Mouse (Mus musculus) Patski (cell line): ENCODE results near the gene Tbl3. TPM values are rescaled to one million over a fixed set of nuclear protein-coding genes. Genes with fewer than 3 reads are reported as not detected.
"Not testable (repeated sequence)": the region's sequence is repeated elsewhere in the genome, so short reads cannot be mapped to it uniquely, and the experiment has no call there.

Experiments
- ATAC-seq: fragments of 100-300 bp; one replicate; pipeline ENCODE4 v1.8.0; 2021
- CTCF ChIA-PET: fragments of 350-600 bp; sonication (Branson Sonifier 250); formaldehyde crosslinking; loops from one replicate; lab custom pipeline; 2022; ENCODE audit warnings: inconsistent platforms; lab: Charles Lee
- POLR2A ChIA-PET: fragments of 350-600 bp; sonication (Branson Sonifier 250); formaldehyde crosslinking; loops from one replicate; lab custom pipeline; 2022; ENCODE audit warnings: antibody characterized with exemption, inconsistent platforms; lab: Charles Lee
- DNase-seq: peaks from one replicate; pipeline ENCODE4 v3.0.0-alpha.2; 2011; ENCODE audit warnings: low read depth, low spot score
- H3K27me3 ChIP-seq: fragments of 371-371 bp; one replicate; pipeline ENCODE4 v1.5.1; 2021
- CTCF ChIP-seq: fragments of 100-300 bp; IDR thresholded peaks from one replicate; pipeline ENCODE4 v1.5.1; 2021
- in situ Hi-C: fragments of 300-500 bp; cut with MboI; formaldehyde crosslinking; loops from 3 replicates; pipeline ENCODE4 v1.11.1; 2018; ENCODE audit warnings: low pct_unique_long_range_greater_than_20kb, mixed read lengths
- polyA plus RNA-seq: library from polyadenylated mRNA; unstranded; gene quantifications from one replicate; pipeline ENCODE4 v1.2.3, GENCODE M21; 2021

The Tbl3 gene
- polyA plus RNA-seq, 1 experiment from 2014 or later: 66.1 TPM

GRCm38 (mm10) chr17:24728184-24728583 is 20.7 kb upstream of the Tbl3 start:
- ChIA-PET POLR2A (interaction anchor here (1.1 kb wide), 1 partner anchor 13 kb away, joined by 3 read pairs; no protein-coding TSS in a partner anchor), CTCF (interaction anchor here (1.4 kb wide), 1 partner anchor 8 kb away, joined by 4 read pairs; the partner anchor contains the start of gene Msrb1)
- no peaks in the 10 kb centered on the region for H3K27me3 ChIP-seq
- DNase-seq (no peak), ATAC-seq (no peak)
- no peak for TF ChIP-seq CTCF
- in situ Hi-C loops: no loop called here

GRCm38 (mm10) chr17:24727618-24728017 is 20.2 kb upstream of the Tbl3 start, which contains the start of gene Rpl3l:
Rpl3l (plus strand) TSS chr17:24727820.
- ATAC-seq (no peak), DNase-seq (no peak)
- no peak for TF ChIP-seq CTCF
- H3K27me3 ChIP-seq: no peaks in the 10 kb centered on the region
- in situ Hi-C loops: no loop called here
- ChIA-PET POLR2A (interaction anchor here (1.1 kb wide), 1 partner anchor 12 kb away, joined by 3 read pairs; no protein-coding TSS in a partner anchor), CTCF (interaction anchor here (1.4 kb wide), 1 partner anchor 9 kb away, joined by 4 read pairs; the partner anchor contains the start of gene Msrb1)

GRCm38 (mm10) chr17:24725637-24726390 is 18.4 kb upstream of the Tbl3 start:
- in situ Hi-C loops: no loop called here
- no peak for TF ChIP-seq CTCF
- H3K27me3 ChIP-seq: no peaks in the 10 kb centered on the region
- DNase-seq: no peak
- ChIA-PET CTCF (interaction anchor here (1.1 to 2.9 kb wide), 2 partner anchors 9 to 36 kb away, joined by 3 to 22 read pairs; partner anchors contain the start of gene Msrb1), POLR2A (interaction anchor here (0.6 kb wide), 1 partner anchor 220 kb away, joined by 3 read pairs; no protein-coding TSS in a partner anchor)
- ATAC-seq: no peak

- in situ Hi-C loops: loop anchor here (5.0 kb wide), 1 partner anchor 1818 kb away; no protein-coding TSS in a partner anchor
These were observed 16.7 kb upstream of the Tbl3 start, which contains the start of gene Ndufb10 for GRCm38 (mm10) chr17:24724184-24724583. Ndufb10 (minus strand) TSS chr17:24724478.

GRCm38 (mm10) chr17:24723881-24724180 is 16.4 kb upstream of the Tbl3 start:
- no peak for ATAC-seq
- H3K27me3 ChIP-seq: no peaks in the 10 kb centered on the region
- DNase-seq: no peak
- in situ Hi-C loops: loop anchor here (5.0 kb wide), 1 partner anchor 1818 kb away; no protein-coding TSS in a partner anchor
- POLR2A ChIA-PET: interaction anchor here (1.0 to 1.1 kb wide), 2 partner anchors 9 to 13 kb away, joined by 3 read pairs; partner anchors contain the start of gene Msrb1
- TF ChIP-seq CTCF: no peak
- CTCF ChIA-PET: interaction anchor here (0.9 to 2.9 kb wide), 3 partner anchors 11 to 97 kb away, joined by 3 to 22 read pairs (median 5); partner anchors contain the start of genes Msrb1 and Syngr3

More at GRCm38 (mm10) chr17:24724184-24724583, 16.7 kb upstream of the Tbl3 start, which contains the start of gene Ndufb10:
- TF ChIP-seq CTCF: no peak
- ChIA-PET POLR2A (interaction anchor here (0.7 to 1.1 kb wide), 4 partner anchors 9 to 494 kb away, joined by 3 read pairs; partner anchors contain the start of gene Msrb1), CTCF (interaction anchor here (0.9 to 2.9 kb wide), 3 partner anchors 10 to 97 kb away, joined by 3 to 22 read pairs (median 5); partner anchors contain the start of genes Msrb1 and Syngr3)
- H3K27me3 ChIP-seq: no peaks in the 10 kb centered on the region
- ATAC-seq (peak; percentile 18), DNase-seq (peak; percentile 73)

GRCm38 (mm10) chr17:24723122-24723880 is 15.8 kb upstream of the Tbl3 start:
- H3K27me3 ChIP-seq: no peaks in the 10 kb centered on the region
- no peak for TF ChIP-seq CTCF
- DNase-seq (no peak), ATAC-seq (no peak)
- POLR2A ChIA-PET: interaction anchor here (1.1 kb wide), 1 partner anchor 10 kb away, joined by 3 read pairs; no protein-coding TSS in a partner anchor
- CTCF ChIA-PET: interaction anchor here (1.7 to 2.9 kb wide), 2 partner anchors 11 to 34 kb away, joined by 5 to 22 read pairs; partner anchors contain the start of genes Msrb1 and Syngr3
- in situ Hi-C loops: loop anchor here (5.0 kb wide), 1 partner anchor 1819 kb away; no protein-coding TSS in a partner anchor

- no peak for DNase-seq
These were observed 14.9 kb upstream of the Tbl3 start for GRCm38 (mm10) chr17:24722220-24722924.

GRCm38 (mm10) chr17:24721383-24721955 is 14.0 kb upstream of the Tbl3 start:
- H3K27me3 ChIP-seq, CTCF ChIA-PET, DNase-seq, ATAC-seq: not testable (repeated sequence)
- POLR2A ChIA-PET: interaction anchor here (0.6 to 1.6 kb wide), 5 partner anchors 14 to 84 kb away, joined by 3 to 4 read pairs (median 3); partner anchors contain the start of genes Msrb1 and Tbl3
- in situ Hi-C loops: loop anchor here (5.0 kb wide), 1 partner anchor 1821 kb away; no protein-coding TSS in a partner anchor

More at GRCm38 (mm10) chr17:24722220-24722924, 14.9 kb upstream of the Tbl3 start:
- H3K27me3 ChIP-seq: no peaks in the 10 kb centered on the region
- ATAC-seq: no peak
- CTCF ChIA-PET: interaction anchor here (2.9 kb wide), 1 partner anchor 12 kb away, joined by 22 read pairs; the partner anchor contains the start of gene Msrb1
- in situ Hi-C loops: loop anchor here (5.0 kb wide), 1 partner anchor 1820 kb away; no protein-coding TSS in a partner anchor
- POLR2A ChIA-PET: interaction anchor here (0.7 to 1.6 kb wide), 4 partner anchors 15 to 51 kb away, joined by 3 to 4 read pairs (median 3); partner anchors contain the start of gene Tbl3
- TF ChIP-seq CTCF: no peak

- ATAC-seq, POLR2A ChIA-PET, H3K27me3 ChIP-seq, CTCF ChIA-PET, DNase-seq: not testable (repeated sequence)
- in situ Hi-C loops: loop anchor here (5.0 kb wide), 1 partner anchor 1822 kb away; no protein-coding TSS in a partner anchor
These were observed 13.2 kb upstream of the Tbl3 start for GRCm38 (mm10) chr17:24720616-24721015.
